ENCODE assay signal across 14 mouse cellular contexts in genomic region chr4:155006296-155006695, GRCm38 (mm10). TPM values are rescaled to one million over a fixed set of nuclear protein-coding genes. Genes with fewer than 3 reads are reported as not detected.
"Had no signal": no experiment of that assay in that cellular context is flagged by ENCODE, and none has a peak within 500 bp of the region (broad histone marks: within the 10 kb centered on the region; RNA-seq: fewer than 3 reads in every experiment).

No protein-coding gene starts in this region.

- ATAC-seq: intestine, embryonic 16.5 days; midbrain, embryonic 13.5 days had no signal

- H3K36me3 ChIP-seq: liver, embryonic 13.5 days; midbrain, embryonic 13.5 days had no signal

- H3K27ac ChIP-seq: liver, embryonic 13.5 days; midbrain, embryonic 13.5 days had no signal

- H3K9ac ChIP-seq: liver, embryonic 13.5 days; midbrain, embryonic 13.5 days had no signal

- H3K9me3 ChIP-seq: liver, embryonic 13.5 days; midbrain, embryonic 13.5 days had no signal

- DNase-seq: kidney, adult 18-20 months; kidney, adult 9 months; kidney, postnatal 14 days; kidney, postnatal 4 days; liver, embryonic 13.5 days; lung, adult 2 months; lung, postnatal 14 days; lung, postnatal 4 days; right cerebral cortex, postnatal 25 days; spleen, adult 18-20 months; thymus, postnatal 25 days had no signal

- H3K4me1 ChIP-seq: liver, embryonic 13.5 days had no signal

- H3K4me3 ChIP-seq: liver, embryonic 13.5 days; midbrain, embryonic 13.5 days had no signal

- H3K27me3 ChIP-seq: midbrain, embryonic 13.5 days had no signal

- H3K4me2 ChIP-seq: liver, embryonic 13.5 days; midbrain, embryonic 13.5 days had no signal

RNA-seq across cellular contexts. Expression of gene Hes5, which starts 45.6 kb away (rescaled TPM):
- polyA plus RNA-seq: liver, adult 2 months; lung, adult 2 months had no signal
